Mouse (Mus musculus) gastrocnemius, adult 2 months (tissue): Measurements from ENCODE around the gene Zyx. TPM values are rescaled to one million over a fixed set of nuclear protein-coding genes. Genes with fewer than 3 reads are reported as not detected.

Experiments used
- DNase-seq: peaks from one replicate; pipeline ENCODE4 v3.0.0; 2022
- H3K27ac ChIP-seq: fragments of 200-600 bp; 2 replicates; pipeline ENCODE4 v1.8.1; 2022; ENCODE audit warnings: mild to moderate bottlenecking
- H3K4me3 ChIP-seq: fragments of 200-600 bp; 2 replicates; pipeline ENCODE4 v1.8.1; 2022; ENCODE audit warnings: mild to moderate bottlenecking, moderate library complexity
- CTCF ChIP-seq: fragments of 200-600 bp; IDR thresholded peaks from 2 replicates; pipeline ENCODE4 v1.8.1; 2022; ENCODE audit warnings: antibody characterized with exemption, mild to moderate bottlenecking, moderate library complexity
- intact Hi-C: fragments of 180-260 bp; cut with DNase I; formaldehyde crosslinking; loops from one replicate; pipeline ENCODE4 v1.15.1; 2025
- total RNA-seq, 2 experiments: library from RNA; stranded (reverse); gene quantifications; 2 replicates each; pipeline ENCODE4 v1.2.3; 2021

Gene Zyx
- total RNA-seq, 2 experiments from 2014 or later: 19.7 to 24.7 TPM

DNA sequence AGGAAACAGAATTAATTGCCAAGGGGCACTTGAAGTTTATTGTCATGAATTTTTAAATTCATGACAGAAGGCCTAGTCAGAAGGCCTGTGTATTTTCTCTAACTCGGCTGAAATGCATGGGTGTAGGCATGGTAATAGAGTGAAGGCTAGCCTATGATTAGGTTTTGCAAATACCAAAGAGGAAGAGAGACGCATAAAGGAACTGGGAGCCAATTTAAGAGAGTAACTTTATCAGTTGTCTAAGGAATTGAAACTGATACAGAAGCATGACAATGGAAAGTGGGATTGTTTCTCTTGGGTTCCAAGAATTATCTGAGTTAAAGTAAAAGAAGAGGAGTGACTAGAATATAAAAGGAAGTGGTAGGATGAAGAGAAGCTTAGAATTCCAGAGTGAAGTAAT is 10.2 kb upstream of the Zyx start:
- no peak for DNase-seq
- intact Hi-C loops: no loop called here
- Histone ChIP-seq H3K4me3 (no peak overlapping the region), H3K27ac (no peak overlapping the region)
- TF ChIP-seq CTCF: no peak

DNA sequence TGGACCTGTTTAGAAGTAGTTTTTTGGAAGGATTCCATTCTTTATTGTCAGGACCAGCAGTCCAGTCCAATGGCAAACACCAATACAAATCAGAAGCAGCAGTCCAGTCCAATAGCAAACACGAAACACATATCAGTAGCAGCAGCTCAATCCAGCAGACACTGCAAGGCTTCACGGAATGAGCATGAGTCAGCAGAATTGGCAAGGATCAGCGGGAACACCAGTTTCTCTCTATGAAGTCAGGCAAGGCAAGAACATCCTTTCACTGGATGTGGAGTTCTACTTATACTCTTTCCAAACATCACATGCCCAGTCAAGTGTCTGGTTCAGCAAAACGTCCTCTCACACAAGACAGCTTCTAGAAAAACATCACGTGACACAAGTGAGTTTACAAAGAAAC is 9.4 kb upstream of the Zyx start:
- intact Hi-C loops: no loop called here
- TF ChIP-seq CTCF: no peak
- Histone ChIP-seq H3K4me3 (no peak overlapping the region), H3K27ac (no peak overlapping the region)
- no peak for DNase-seq

DNA sequence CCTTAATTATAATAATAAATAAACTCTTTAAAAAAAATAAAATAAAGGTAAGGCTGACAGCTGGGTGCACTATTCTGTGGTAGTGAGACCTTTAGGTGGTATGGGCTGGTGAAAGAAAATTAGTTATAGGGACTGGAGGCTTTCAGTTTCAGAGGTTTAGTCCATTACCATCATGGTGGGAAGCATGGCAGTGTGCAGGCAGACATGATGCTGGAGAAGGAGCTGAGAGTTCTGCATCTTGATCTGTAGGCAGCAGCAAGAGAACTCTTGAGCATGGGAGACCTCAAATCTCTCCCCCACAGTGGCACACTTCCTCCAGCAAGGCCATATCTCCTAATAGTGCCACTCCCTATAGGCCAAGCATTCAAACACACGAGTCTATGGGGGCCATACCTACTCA is 7.3 kb upstream of the Zyx start:
- DNase-seq: no peak
- no peak for TF ChIP-seq CTCF
- Histone ChIP-seq H3K4me3 (no peak overlapping the region), H3K27ac (no peak overlapping the region)
- intact Hi-C loops: no loop called here

DNA sequence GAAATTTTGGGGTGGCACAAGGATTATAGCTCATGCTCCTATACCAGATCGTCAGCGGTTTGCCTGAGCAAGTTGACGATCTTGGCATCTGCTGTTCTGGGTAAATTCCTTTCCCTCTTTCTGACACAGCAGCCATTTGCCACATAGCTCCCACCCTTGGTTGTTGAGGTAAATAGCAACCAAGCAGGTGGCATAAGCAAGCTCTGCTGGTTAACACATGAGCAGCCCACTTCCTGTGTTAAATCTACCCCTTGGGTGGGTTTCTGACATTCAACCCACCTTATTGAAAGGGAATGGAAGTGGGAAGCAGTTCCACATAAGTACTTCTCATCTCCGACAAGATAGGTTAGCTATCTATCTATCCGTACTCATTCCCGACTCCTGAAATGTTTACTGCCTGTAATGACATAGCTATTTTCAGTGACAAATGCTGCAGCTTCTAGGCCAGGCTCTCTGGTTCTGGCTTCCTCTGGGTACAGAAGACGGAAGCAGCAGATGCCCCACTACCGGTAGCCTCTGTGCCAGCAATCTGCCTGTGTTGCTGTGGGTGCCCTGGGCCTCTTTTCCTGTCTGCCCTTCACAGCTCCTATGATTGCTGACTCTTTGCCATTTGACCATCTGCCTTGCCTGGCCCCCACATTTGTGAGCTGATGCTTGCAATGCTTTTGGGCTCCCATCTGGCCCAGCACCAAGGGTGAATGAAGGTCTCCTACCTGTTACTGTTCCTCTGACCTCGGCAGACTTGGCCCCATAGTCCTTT is 5.9 kb upstream of the Zyx start:
- no peak overlapping the region for H3K4me3 ChIP-seq
- no peak for DNase-seq
- H3K27ac ChIP-seq: no peak overlapping the region
- TF ChIP-seq CTCF: no peak
- intact Hi-C loops: no loop called here

DNA sequence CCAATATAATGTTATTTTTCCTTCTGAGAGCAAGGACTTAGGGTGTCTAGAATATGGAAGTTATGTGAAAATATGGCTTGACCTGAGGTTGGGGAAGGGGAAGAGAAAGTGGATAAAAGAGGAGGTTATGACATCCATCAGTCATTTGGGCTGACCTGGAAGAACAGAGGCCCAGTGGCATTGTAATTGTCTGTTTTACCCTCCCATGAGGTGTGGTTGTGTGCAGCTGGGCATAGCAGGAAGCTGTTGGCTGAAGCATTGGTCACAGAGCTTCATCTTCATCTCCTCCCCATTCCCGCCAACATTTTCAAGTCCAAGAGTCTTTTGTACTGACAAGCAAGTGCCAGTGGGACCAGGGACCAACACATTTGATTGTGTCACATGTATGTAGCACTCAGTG is 5.2 kb upstream of the Zyx start:
- intact Hi-C loops: no loop called here
- no peak overlapping the region for H3K4me3 ChIP-seq
- H3K27ac ChIP-seq: no peak overlapping the region
- DNase-seq: no peak
- no peak for TF ChIP-seq CTCF

DNA sequence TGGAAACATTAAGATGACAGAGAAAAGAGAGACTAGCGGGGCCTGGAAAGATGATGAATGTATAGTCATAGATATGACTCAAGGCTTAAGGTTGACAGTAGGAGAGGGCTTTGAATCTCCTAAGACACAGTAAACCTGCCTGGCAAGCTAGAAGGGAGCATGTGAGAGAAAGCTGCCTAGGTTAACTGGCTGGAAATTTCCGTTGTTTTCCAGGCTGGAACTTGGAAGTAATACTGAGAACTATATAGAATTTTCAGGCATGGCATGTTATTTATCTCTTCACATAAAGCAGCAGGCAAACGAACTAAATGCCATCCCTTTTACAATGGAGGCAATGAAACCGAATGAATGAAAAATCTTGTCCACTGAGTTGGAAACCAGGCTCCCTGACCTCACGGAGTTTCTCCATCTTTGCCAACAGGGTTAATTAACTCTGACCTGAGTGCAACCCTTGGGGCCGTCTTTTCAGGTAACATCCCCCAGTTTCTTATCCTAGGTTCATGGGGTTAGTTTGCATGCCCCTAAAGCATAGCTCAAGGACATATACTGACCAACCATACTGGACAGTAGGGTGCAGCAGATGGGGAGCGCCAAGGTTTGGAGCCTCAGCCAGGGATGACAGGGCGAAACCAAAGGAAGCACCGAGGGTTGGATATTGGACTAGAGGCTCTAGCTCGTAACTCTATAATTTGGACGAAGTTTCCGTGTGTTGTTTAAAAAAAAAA is 987 bp upstream of the Zyx start:
- no peak for DNase-seq
- Histone ChIP-seq H3K27ac (peak overlapping the region; percentile 97), H3K4me3 (peak overlapping the region; percentile 90)
- TF ChIP-seq CTCF: no peak
- intact Hi-C loops: loop anchor here (2.0 kb wide), 1 partner anchor 234 kb away; no protein-coding TSS in a partner anchor

DNA sequence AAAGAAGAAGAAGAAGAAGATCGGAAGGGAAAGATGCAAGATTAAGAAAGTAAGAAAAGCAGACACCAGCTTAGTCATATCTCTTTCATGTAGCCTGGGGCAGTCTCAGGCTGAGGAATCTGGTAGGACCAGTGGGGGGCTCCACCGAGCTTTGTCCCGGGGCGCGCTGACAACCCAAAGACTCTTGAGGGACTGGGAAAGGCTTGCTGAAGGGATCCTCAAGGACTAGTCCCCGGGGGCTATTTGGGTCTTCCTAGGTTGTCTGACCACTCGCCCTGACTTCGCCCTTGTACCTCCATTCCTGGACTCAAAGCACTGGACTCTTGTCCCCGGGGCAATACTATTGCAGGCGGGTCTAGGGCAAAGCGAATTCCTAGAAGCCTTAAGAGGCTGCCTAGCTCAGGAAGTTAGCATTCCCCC is 414 bp upstream of the Zyx start:
- peak; percentile 83 for TF ChIP-seq CTCF
- H3K27ac ChIP-seq: peak overlapping the region; percentile 97
- intact Hi-C loops: loop anchor here (2.0 kb wide), 1 partner anchor 234 kb away; no protein-coding TSS in a partner anchor

DNA sequence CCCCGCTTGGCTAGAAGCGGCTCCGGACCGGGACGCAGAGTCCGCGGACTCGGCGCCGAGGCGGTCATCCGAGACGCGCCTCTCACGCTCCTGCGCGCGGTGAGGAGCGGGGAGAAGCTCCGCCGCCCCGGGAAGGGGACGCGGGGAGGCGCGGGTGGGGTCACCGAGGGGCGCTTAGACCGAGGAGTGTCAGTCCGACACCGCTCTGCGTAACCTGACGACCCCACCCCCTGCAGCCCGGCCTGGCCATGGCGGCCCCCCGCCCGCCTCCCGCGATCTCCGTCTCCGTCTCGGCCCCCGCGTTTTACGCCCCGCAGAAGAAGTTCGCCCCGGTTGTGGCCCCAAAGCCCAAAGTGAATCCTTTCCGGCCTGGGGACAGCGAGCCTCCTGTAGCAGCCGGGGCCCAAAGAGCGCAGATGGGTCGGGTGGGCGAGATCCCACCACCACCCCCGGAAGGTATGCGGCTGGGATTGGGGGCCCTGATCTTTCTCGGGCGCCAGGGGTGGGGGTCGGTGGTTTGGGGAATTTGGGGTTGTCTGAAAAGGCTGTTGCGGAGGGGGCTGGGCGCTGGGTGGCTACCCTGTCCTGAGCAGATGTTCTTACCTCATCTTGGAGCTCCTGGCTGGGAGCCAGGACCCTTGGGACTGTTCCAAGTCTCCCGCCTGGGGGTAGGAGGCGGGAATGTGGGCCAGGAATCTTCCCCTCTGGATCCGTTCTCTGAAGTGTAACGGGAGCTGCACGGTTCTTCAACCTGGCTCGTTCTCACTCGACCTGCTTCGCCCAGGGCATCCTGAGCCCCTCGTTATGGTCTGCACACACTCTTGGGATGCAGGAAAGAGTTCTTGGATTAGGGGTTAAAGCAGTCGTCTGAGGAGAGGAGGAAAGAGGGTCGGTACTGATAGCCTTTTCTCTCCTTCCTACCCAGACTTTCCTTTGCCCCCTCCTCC is 864 bp downstream of the Zyx start:
- DNase-seq: peak; percentile 88
- Histone ChIP-seq H3K27ac (peak overlapping the region; percentile 97), H3K4me3 (peak overlapping the region; percentile 90)
- TF ChIP-seq CTCF: no peak
- intact Hi-C loops: loop anchor here (1.0 to 2.0 kb wide), 2 partner anchors 23 to 30 kb away; partner anchors contain the start of gene Epha1

More for the DNA sequence above, 414 bp upstream of the Zyx start:
- peak; percentile 86 for DNase-seq
- peak overlapping the region; percentile 90 for H3K4me3 ChIP-seq

DNA sequence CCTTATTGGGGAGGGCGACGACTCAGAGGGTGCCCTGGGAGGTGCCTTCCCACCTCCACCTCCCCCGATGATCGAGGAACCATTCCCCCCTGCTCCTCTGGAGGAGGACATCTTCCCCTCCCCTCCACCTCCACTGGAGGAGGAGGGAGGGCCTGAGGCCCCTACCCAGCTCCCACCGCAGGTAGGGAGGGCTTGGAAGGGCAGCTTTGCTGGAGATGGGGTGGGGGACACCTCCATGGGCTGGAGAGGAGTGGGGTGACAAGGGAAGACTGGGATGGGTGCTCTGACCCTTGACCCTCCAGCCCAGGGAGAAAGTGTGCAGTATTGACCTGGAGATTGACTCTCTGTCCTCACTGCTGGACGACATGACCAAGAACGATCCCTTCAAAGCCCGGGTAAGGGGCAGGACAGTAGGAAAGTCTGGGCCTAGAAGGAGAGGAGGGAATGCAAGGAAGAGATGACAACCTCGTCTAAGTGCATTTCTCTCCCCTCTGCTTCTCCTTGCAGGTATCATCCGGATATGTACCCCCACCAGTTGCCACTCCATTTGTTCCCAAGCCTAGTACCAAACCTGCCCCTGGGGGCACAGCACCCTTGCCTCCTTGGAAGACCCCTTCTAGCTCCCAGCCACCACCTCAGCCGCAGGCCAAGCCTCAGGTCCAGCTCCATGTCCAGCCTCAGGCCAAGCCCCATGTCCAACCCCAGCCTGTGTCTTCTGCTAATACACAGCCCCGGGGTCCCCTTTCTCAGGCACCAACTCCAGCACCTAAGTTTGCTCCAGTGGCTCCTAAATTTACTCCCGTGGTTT is 1.7 kb downstream of the Zyx start:
- no peak for TF ChIP-seq CTCF
- intact Hi-C loops: loop anchor here (1.0 to 2.0 kb wide), 2 partner anchors 22 to 29 kb away; partner anchors contain the start of gene Epha1
- Histone ChIP-seq H3K4me3 (peak overlapping the region; percentile 90), H3K27ac (peak overlapping the region; percentile 97)
- no peak for DNase-seq

DNA sequence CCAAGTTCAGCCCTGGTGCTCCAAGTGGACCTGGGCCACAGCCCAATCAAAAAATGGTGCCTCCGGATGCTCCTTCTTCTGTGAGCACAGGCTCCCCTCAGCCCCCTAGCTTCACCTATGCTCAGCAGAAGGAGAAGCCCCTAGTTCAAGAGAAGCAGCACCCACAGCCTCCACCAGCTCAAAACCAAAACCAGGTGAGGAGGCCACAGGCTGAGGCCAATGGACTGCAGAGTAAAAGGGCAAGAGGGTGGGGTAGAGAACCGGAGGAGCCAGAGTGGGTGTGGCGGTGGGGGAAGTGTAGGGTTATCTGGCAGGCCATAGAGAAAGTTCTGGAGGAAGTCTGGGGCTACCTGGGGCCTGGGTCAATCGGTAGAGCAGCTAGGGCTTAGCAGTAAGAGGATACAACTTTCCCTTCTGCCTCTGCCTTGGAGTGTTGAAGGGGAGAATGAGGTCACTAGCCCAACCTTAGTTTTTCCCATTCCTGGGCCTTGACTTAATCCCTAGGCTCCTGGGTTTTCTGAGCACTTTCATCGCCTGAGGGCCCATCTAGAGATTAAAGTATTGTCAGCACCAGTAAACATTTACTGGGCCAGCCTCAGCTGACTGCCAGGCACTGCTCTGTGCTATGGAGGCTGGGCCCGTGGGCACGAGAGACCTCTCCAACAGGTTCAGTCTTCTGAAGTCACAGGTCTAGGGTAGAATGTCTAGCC is 2.5 kb downstream of the Zyx start:
- H3K27ac ChIP-seq: peak overlapping the region; percentile 97
- DNase-seq: no peak
- no peak for TF ChIP-seq CTCF
- peak overlapping the region; percentile 90 for H3K4me3 ChIP-seq
- intact Hi-C loops: loop anchor here (2.0 kb wide), 1 partner anchor 21 kb away; the partner anchor contains the start of gene Epha1

DNA sequence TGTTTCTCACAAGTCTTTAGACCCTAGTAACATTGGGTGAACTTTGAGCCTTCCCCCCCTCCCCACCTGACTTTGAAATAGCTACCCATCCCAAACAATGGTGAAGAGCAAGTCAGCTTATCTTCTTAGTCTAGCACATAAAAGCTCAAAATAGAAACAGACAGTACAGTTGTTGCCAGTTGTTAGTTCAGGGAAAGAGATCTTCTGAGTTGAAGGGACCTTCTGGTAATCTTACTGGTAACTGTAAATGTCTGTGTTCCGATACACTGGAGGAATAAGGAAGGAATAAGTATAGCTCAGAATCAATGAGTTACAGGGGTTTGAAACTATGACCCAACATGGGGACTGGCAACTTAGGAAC is 3.0 kb downstream of the Zyx start:
- intact Hi-C loops: no loop called here
- TF ChIP-seq CTCF: no peak
- H3K4me3 ChIP-seq: peak overlapping the region; percentile 90
- DNase-seq: no peak
- H3K27ac ChIP-seq: peak overlapping the region; percentile 97
